Mouse (Mus musculus) CH12.LX (cell line): Measurements from ENCODE around the gene Tmem43. TPM values are rescaled to one million over a fixed set of nuclear protein-coding genes. Genes with fewer than 3 reads are reported as not detected.

Experiments used
- DNase-seq: peaks from one replicate; pipeline ENCODE4 v3.0.0-alpha.2; 2013; ENCODE audit errors: extremely low read depth
- H3K27ac ChIP-seq: 2 replicates; pipeline ENCODE4 v1.5.1; 2012; ENCODE audit warnings: low read depth, mild to moderate bottlenecking, control low read depth, moderate library complexity; ENCODE audit not compliant: insufficient read depth
- H3K27me3 ChIP-seq: replicated peaks from 2 replicates; pipeline ENCODE3; 2012; ENCODE audit warnings: inconsistent platforms
- H3K36me3 ChIP-seq, 2 experiments: replicated peaks in 1 of 2; 2 replicates each; pipeline versions ENCODE3 to v1.6.1; 2012; ENCODE audit warnings: inconsistent platforms in 1 of 2, low read length in 1 of 2, mild to moderate bottlenecking in 1 of 2, mixed read lengths in 1 of 2, moderate library complexity in 1 of 2; ENCODE audit not compliant: control insufficient read depth in 1 of 2, insufficient read depth in 1 of 2
- H3K4me1 ChIP-seq, 2 experiments: 2 replicates each; pipeline ENCODE4 v1.6.1; 2012; ENCODE audit warnings: inconsistent platforms in 1 of 2, moderate library complexity in 1 of 2; ENCODE audit not compliant: insufficient read depth in 2 of 2, control insufficient read depth in 1 of 2
- H3K4me2 ChIP-seq: 2 replicates; pipeline ENCODE4 v1.6.1; 2012; ENCODE audit warnings: low read depth, mild to moderate bottlenecking, control low read depth; ENCODE audit not compliant: poor library complexity, insufficient read depth, severe bottlenecking
- H3K4me3 ChIP-seq, 3 experiments: fragments of 150-350 bp in 1 of 3; sonication (generic) in 1 of 3; replicated peaks in 1 of 3; 2 replicates each; pipeline versions ENCODE3 to v1.5.1; 2011 to 2012; ENCODE audit warnings: low read depth in 2 of 3, low read length in 2 of 3, mild to moderate bottlenecking in 2 of 3, moderate library complexity in 2 of 3, control low read depth in 1 of 3, improper control_type of control experiment in 1 of 3, inconsistent platforms in 1 of 3, mixed read lengths in 1 of 3; ENCODE audit not compliant: poor library complexity in 1 of 3
- H3K79me2 ChIP-seq: replicated peaks from 2 replicates; pipeline ENCODE4 v1.6.1; 2012; ENCODE audit warnings: mild to moderate bottlenecking, moderate library complexity; ENCODE audit not compliant: control insufficient read depth, poor library complexity, insufficient read depth, severe bottlenecking; ENCODE audit errors: extremely low read depth
- H3K9ac ChIP-seq: 2 replicates; pipeline ENCODE4 v1.6.1; 2012; ENCODE audit warnings: low read depth, mild to moderate bottlenecking, control low read depth, moderate library complexity; ENCODE audit not compliant: insufficient read depth
- H3K9me3 ChIP-seq: replicated peaks from 2 replicates; pipeline ENCODE3; 2012; ENCODE audit warnings: low read length, inconsistent platforms, mixed read lengths
- CHD1 ChIP-seq: IDR thresholded peaks from 2 replicates; pipeline ENCODE4 v1.6.1; 2012; ENCODE audit warnings: low read depth, low read length, improper control_type of control experiment, inconsistent platforms
- CHD2 ChIP-seq: IDR thresholded peaks from 2 replicates; pipeline ENCODE4 v1.6.1; 2011; ENCODE audit warnings: low read length, improper control_type of control experiment
- CTCF ChIP-seq, 2 experiments: IDR thresholded peaks in 1 of 2; conservative IDR thresholded peaks in 1 of 2; 2 replicates each; pipeline ENCODE4 v1.5.1; 2011 to 2012; ENCODE audit warnings: low read depth in 2 of 2, low read length in 2 of 2, improper control_type of control experiment in 1 of 2, inconsistent platforms in 1 of 2, mild to moderate bottlenecking in 1 of 2, moderate library complexity in 1 of 2
- E2F4 ChIP-seq: IDR thresholded peaks from 2 replicates; pipeline ENCODE4 v1.6.1; 2011; ENCODE audit warnings: low read depth, low read length, improper control_type of control experiment; ENCODE audit not compliant: insufficient replicate concordance
- ELF1 ChIP-seq: IDR thresholded peaks from 2 replicates; pipeline ENCODE4 v1.6.1; 2014; ENCODE audit warnings: low read depth, mild to moderate bottlenecking, inconsistent platforms, low read length, improper control_type of control experiment
- ETS1 ChIP-seq: conservative IDR thresholded peaks from 2 replicates; pipeline ENCODE4 v1.6.1; 2012; ENCODE audit warnings: low read depth, mild to moderate bottlenecking, inconsistent platforms, low read length, improper control_type of control experiment, moderate library complexity
- HCFC1 ChIP-seq: IDR thresholded peaks from 2 replicates; pipeline ENCODE4 v1.6.1; 2012; ENCODE audit warnings: low read depth, mild to moderate bottlenecking, inconsistent platforms, low read length, improper control_type of control experiment
- JUND ChIP-seq: conservative IDR thresholded peaks from 2 replicates; pipeline ENCODE4 v1.6.1; 2011; ENCODE audit warnings: low read depth, low read length, improper control_type of control experiment
- MAFK ChIP-seq: IDR thresholded peaks from 2 replicates; pipeline ENCODE4 v1.6.1; 2011; ENCODE audit warnings: low read length, improper control_type of control experiment; ENCODE audit not compliant: insufficient replicate concordance
- MAZ ChIP-seq: IDR thresholded peaks from 2 replicates; pipeline ENCODE4 v1.6.1; 2012; ENCODE audit warnings: low read depth, mild to moderate bottlenecking, inconsistent platforms, low read length, improper control_type of control experiment, moderate library complexity
- NRF1 ChIP-seq: IDR thresholded peaks from 2 replicates; pipeline ENCODE4 v1.6.1; 2014; ENCODE audit warnings: low read depth, mild to moderate bottlenecking, inconsistent platforms, low read length, improper control_type of control experiment, moderate library complexity
- POLR2AphosphoS2 ChIP-seq: IDR thresholded peaks from 2 replicates; pipeline ENCODE4 v1.6.1; 2011; ENCODE audit warnings: low read depth, low read length, improper control_type of control experiment
- SIN3A ChIP-seq: IDR thresholded peaks from 2 replicates; pipeline ENCODE4 v1.6.1; 2012; ENCODE audit warnings: low read length, improper control_type of control experiment, inconsistent platforms
- SMC3 ChIP-seq: IDR thresholded peaks from 2 replicates; pipeline ENCODE4 v1.6.1; 2011; ENCODE audit warnings: low read depth, low read length, improper control_type of control experiment
- TBP ChIP-seq: conservative IDR thresholded peaks from 2 replicates; pipeline ENCODE4 v1.6.1; 2011; ENCODE audit warnings: low read depth, low read length, improper control_type of control experiment
- TCF12 ChIP-seq: IDR thresholded peaks from 2 replicates; pipeline ENCODE4 v1.6.1; 2014; ENCODE audit warnings: low read depth, mild to moderate bottlenecking, inconsistent platforms, low read length, improper control_type of control experiment
- UBTF ChIP-seq: IDR thresholded peaks from 2 replicates; pipeline ENCODE4 v1.6.1; 2012; ENCODE audit warnings: low read depth, mild to moderate bottlenecking, inconsistent platforms, low read length, improper control_type of control experiment, moderate library complexity
- ZKSCAN1 ChIP-seq: IDR thresholded peaks from 2 replicates; pipeline ENCODE4 v1.6.1; 2012; ENCODE audit warnings: low read depth, inconsistent platforms, low read length, improper control_type of control experiment, borderline replicate concordance
- ZNF384 ChIP-seq: IDR thresholded peaks from 2 replicates; pipeline ENCODE4 v1.6.1; 2012; ENCODE audit warnings: low read depth, low read length, improper control_type of control experiment, inconsistent platforms
- dilution Hi-C: fragments of 300-500 bp; cut with MboI; formaldehyde crosslinking; loops from 2 replicates; pipeline ENCODE4 v1.14.3; 2020; ENCODE audit warnings: low sequenced_read_pairs; ENCODE audit not compliant: extremely low pct_unique_long_range_greater_than_20kb, extremely low pct_ligation_motif_present
- in situ Hi-C: fragments of 300-500 bp; cut with MboI; formaldehyde crosslinking; loops from 3 replicates; pipeline ENCODE4 v1.14.3; 2019; ENCODE audit warnings: low sequenced_read_pairs, low pct_ligation_motif_present, low pct_unique_long_range_greater_than_20kb, mixed read lengths
- polyA plus RNA-seq: library from polyadenylated mRNA; unstranded; fragments of >175 nt; gene quantifications from 2 replicates; pipeline ENCODE4 v1.2.1, GENCODE M21; 2012; ENCODE audit warnings: low read depth; ENCODE audit not compliant: insufficient read length
- total RNA-seq, 2 experiments: library from RNA; depleted of rRNA; stranded (reverse); fragments of 300-350 nt in 1 of 2; fragments of >200 nt in 1 of 2; gene quantifications; 2 replicates each; pipeline ENCODE4 v1.2.3; 2012 to 2014

The Tmem43 gene
- total and polyA plus RNA-seq, 3 experiments = 19.2 to 29.7 (median 25.0) TPM

GRCm38 (mm10) chr6:91528265-91528664, 54.8 kb downstream of the Tmem43 start:
- DNase-seq = no peak
- H3K27me3 ChIP-seq = no peaks in the 10 kb centered on the region
- dilution Hi-C loops (no loop called here), in situ Hi-C loops (loop anchor here (25.0 kb wide), 1 partner anchor 534 kb away; no protein-coding TSS in a partner anchor)
- no peak overlapping the region for H3K4me2 ChIP-seq
- no peak overlapping the region for H3K9ac ChIP-seq
- no peaks in the 10 kb centered on the region for H3K9me3 ChIP-seq
- no peaks in the 10 kb centered on the region for H3K4me1 ChIP-seq
- no peaks in the 10 kb centered on the region for H3K79me2 ChIP-seq
- H3K4me3 ChIP-seq = no peak overlapping the region
- no peak overlapping the region for H3K27ac ChIP-seq
- no peak for TF ChIP-seq JUND
- TF ChIP-seq CHD1 = no peak
- TF ChIP-seq MAFK = no peak
- no peak for TF ChIP-seq ETS1
- no peak for TF ChIP-seq SIN3A
- no peak for TF ChIP-seq E2F4
- TF ChIP-seq ELF1 = no peak
- no peak for TF ChIP-seq SMC3
- no peak for TF ChIP-seq NRF1
- no peak for TF ChIP-seq CHD2
- no peak for TF ChIP-seq TBP
- no peak for TF ChIP-seq ZNF384
- no peak for TF ChIP-seq ZKSCAN1
- no peak for TF ChIP-seq HCFC1
- TF ChIP-seq MAZ = no peak
- peaks cover 8 to 44% of the 10 kb centered on the region in 2 experiments for H3K36me3 ChIP-seq

- no peak overlapping the region for H3K27ac ChIP-seq
- H3K27me3 ChIP-seq = no peaks in the 10 kb centered on the region
- peaks cover 3 to 19% of the 10 kb centered on the region in 2 experiments for H3K36me3 ChIP-seq
- H3K9me3 ChIP-seq = no peaks in the 10 kb centered on the region
- H3K4me3 ChIP-seq = no peak overlapping the region
- H3K4me2 ChIP-seq = no peak overlapping the region
- in situ Hi-C loops = loop anchor here (25.0 kb wide), 1 partner anchor 532 kb away; no protein-coding TSS in a partner anchor
- no peaks in the 10 kb centered on the region for H3K79me2 ChIP-seq
- H3K9ac ChIP-seq = no peak overlapping the region
- H3K4me1 ChIP-seq = no peaks in the 10 kb centered on the region
- no peak for TF ChIP-seq CTCF (conservative IDR thresholded peaks at IDR 0.05 in 1 of 2, IDR thresholded peaks at IDR 0.05 in 1 of 2; ENCODE audit: low read depth in 2 of 2, low read length in 2 of 2)
- no peak for TF ChIP-seq ETS1
- TF ChIP-seq CHD1 = no peak
- no peak for TF ChIP-seq POLR2AphosphoS2
- TF ChIP-seq NRF1 = no peak
- no peak for TF ChIP-seq MAZ
- no peak for TF ChIP-seq TCF12
- no peak for TF ChIP-seq UBTF
- DNase-seq = no peak
- dilution Hi-C loops = no loop called here
Measured at GRCm38 (mm10) chr6:91530673-91531072, 57.2 kb downstream of the Tmem43 start.
